Mouse (Mus musculus): ENCODE results near the gene Tle2. TPM values are rescaled to one million over a fixed set of nuclear protein-coding genes. Genes with fewer than 3 reads are reported as not detected.
A peak's percentile ranks its signal among the peaks of the same experiment; 100 is the strongest.

Gene Tle2
- polyA plus RNA-seq, 2 experiments: 38.1 to 250 TPM

DNA sequence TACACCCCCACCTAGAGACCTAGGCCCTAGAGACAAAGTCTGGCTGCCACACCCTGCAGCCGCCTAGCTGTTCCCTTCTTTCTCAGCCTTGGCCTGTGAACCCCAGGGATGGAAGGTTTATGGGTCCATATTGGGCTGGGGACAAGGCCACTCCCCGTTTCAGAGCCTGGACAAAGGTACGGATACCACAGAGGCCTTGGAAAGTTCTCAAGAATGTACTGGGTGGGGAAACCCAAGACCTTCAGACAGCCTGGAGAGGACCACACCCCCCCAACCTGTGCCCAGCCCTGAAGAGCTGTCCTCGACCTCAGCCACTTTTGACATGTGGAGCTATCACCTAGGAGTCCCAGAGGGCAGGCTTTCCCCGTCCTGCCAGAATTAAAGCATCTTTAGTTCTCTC lies 25.4 kb upstream of the Tle2 start:
- Histone ChIP-seq H3K9me3 (ENCODE audit: control insufficient read depth, low read length) (no peaks in the 10 kb centered on the region), H3K9ac (ENCODE audit: low read depth, low read length, severe bottlenecking) (no peak overlapping the region; the same call in 1 of the 2 replicates), H3K27ac (replicated peaks; ENCODE audit: low read depth, low read length) (no peak overlapping the region), H3K36me3 (ENCODE audit: control insufficient read depth, insufficient read depth, low read length) (no peaks in the 10 kb centered on the region), H3K4me3 (replicated peaks; ENCODE audit: low read length) (no peak overlapping the region), H3K4me1 (ENCODE audit: control insufficient read depth, insufficient read depth, low read length) (peaks cover 10% of the 10 kb centered on the region), H3K27me3 (ENCODE audit: control insufficient read depth, insufficient read depth, low read length) (no peaks in the 10 kb centered on the region), H3K4me2 (replicated peaks; ENCODE audit: low read depth, low read length, severe bottlenecking) (no peak overlapping the region)
- WGBS: 66% methylated on average over 5 of the region's 5 CpGs
- no peak for DNase-seq (ENCODE audit: low spot score)
- no peak for TF ChIP-seq POLR2A (IDR thresholded peaks at IDR 0.05; ENCODE audit: borderline replicate concordance, extremely low read depth, insufficient read depth, insufficient read length)
- no peak for ATAC-seq (ENCODE audit: low FRiP score, low read depth)

DNA sequence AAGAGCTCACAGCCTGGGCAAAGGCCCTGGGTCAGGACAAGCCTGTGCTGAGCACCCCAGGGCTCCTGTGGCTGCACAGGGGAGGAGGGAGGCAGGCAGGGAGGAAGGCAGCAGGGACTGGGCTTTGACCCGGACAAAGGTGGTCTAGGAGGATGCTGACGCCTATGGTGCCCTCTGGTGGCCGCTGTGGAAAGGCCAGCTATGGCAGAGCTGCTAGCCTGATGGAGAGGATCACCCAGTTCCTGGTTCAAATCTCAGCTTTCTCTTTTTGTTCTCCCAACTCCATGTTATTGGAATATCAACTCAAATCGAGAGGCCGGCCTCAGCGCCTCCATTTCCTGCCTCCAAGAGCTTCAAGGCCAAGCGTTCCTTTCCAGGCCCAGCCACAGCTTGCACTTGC lies 24.1 kb upstream of the Tle2 start:
- Histone ChIP-seq H3K4me1 (ENCODE audit: control insufficient read depth, insufficient read depth, low read length) (peaks cover 7% of the 10 kb centered on the region), H3K4me3 (replicated peaks; ENCODE audit: low read length) (no peak overlapping the region), H3K27me3 (ENCODE audit: control insufficient read depth, insufficient read depth, low read length) (no peaks in the 10 kb centered on the region), H3K27ac (replicated peaks; ENCODE audit: low read depth, low read length) (no peak overlapping the region), H3K4me2 (replicated peaks; ENCODE audit: low read depth, low read length, severe bottlenecking) (no peak overlapping the region), H3K36me3 (ENCODE audit: control insufficient read depth, insufficient read depth, low read length) (no peaks in the 10 kb centered on the region), H3K9me3 (ENCODE audit: control insufficient read depth, low read length) (no peaks in the 10 kb centered on the region), H3K9ac (ENCODE audit: low read depth, low read length, severe bottlenecking) (no peak overlapping the region)
- TF ChIP-seq POLR2A (IDR thresholded peaks at IDR 0.05; ENCODE audit: borderline replicate concordance, extremely low read depth, insufficient read depth, insufficient read length): no peak
- DNase-seq (ENCODE audit: low spot score) (no peak), ATAC-seq (ENCODE audit: low FRiP score, low read depth) (no peak)
- WGBS: 11% methylated on average over 6 of the region's 7 CpGs

DNA sequence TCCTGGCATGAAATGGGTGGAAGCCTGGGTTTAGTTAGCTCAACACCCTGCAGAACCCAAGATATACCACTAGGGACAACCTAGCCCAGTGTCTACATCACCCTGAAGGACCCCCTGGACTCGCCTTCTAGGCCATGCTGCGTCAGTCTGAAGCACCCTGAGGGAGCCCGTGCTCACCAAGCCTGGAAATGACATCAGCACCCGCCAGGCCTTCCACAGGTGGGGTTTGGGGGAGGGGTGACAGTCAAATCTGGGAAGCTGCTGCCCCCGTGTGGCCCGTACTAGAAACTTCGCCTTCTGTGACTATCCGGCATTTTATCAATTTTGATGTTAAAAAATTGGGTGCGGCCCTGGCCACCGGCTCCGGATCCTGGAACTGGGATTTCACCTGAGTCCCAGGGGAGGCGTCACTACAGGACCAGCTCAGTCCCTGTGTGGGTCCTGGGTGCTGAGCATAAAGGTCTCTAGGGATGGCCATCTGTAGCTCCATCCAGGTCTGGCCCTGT lies 22.7 kb upstream of the Tle2 start:
- no peak for TF ChIP-seq POLR2A (IDR thresholded peaks at IDR 0.05; ENCODE audit: borderline replicate concordance, extremely low read depth, insufficient read depth, insufficient read length)
- Histone ChIP-seq H3K4me3 (replicated peaks; ENCODE audit: low read length) (no peak overlapping the region), H3K27ac (replicated peaks; ENCODE audit: low read depth, low read length) (0 out of 2 replicates have a peak overlapping the region, but pooled peaks have one; percentile 58), H3K36me3 (ENCODE audit: control insufficient read depth, insufficient read depth, low read length) (no peaks in the 10 kb centered on the region), H3K4me1 (ENCODE audit: control insufficient read depth, insufficient read depth, low read length) (peaks cover 7% of the 10 kb centered on the region), H3K9me3 (ENCODE audit: control insufficient read depth, low read length) (no peaks in the 10 kb centered on the region), H3K27me3 (ENCODE audit: control insufficient read depth, insufficient read depth, low read length) (no peaks in the 10 kb centered on the region), H3K4me2 (replicated peaks; ENCODE audit: low read depth, low read length, severe bottlenecking) (no peak overlapping the region), H3K9ac (ENCODE audit: low read depth, low read length, severe bottlenecking) (no peak overlapping the region)
- 3% methylated on average over 12 of the region's 12 CpGs for WGBS
- ATAC-seq (ENCODE audit: low FRiP score, low read depth) (peak; percentile 88), DNase-seq (ENCODE audit: low spot score) (peak; percentile 84)

DNA sequence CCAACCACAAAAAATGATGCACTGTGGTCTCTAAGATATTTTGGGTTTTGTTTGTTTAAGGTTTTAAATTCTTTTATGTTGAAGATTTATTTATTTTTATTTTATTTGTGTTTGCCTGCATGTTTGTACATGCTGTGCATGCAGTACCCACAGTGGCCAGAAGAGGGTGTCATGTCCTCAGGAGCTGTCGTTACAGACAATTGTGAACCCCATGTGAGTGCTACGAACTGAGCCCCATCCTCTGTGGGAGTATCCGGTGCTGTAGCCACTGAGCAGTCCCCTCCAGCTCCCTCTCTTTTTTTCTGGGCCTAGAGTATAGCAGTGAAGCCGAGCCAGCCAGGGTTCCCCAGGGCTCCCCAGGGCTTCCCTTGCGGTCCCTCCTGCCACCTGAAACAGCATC lies 21.1 kb upstream of the Tle2 start:
- TF ChIP-seq POLR2A (IDR thresholded peaks at IDR 0.05; ENCODE audit: borderline replicate concordance, extremely low read depth, insufficient read depth, insufficient read length): no peak
- ATAC-seq (ENCODE audit: low FRiP score, low read depth) (no peak), DNase-seq (ENCODE audit: low spot score) (no peak)
- Histone ChIP-seq H3K9ac (ENCODE audit: low read depth, low read length, severe bottlenecking) (no peak overlapping the region), H3K9me3 (ENCODE audit: control insufficient read depth, low read length) (no peaks in the 10 kb centered on the region), H3K4me3 (replicated peaks; ENCODE audit: low read length) (no peak overlapping the region), H3K4me1 (ENCODE audit: control insufficient read depth, insufficient read depth, low read length) (peaks cover 7% of the 10 kb centered on the region), H3K27ac (replicated peaks; ENCODE audit: low read depth, low read length) (no peak overlapping the region), H3K4me2 (replicated peaks; ENCODE audit: low read depth, low read length, severe bottlenecking) (no peak overlapping the region), H3K27me3 (ENCODE audit: control insufficient read depth, insufficient read depth, low read length) (no peaks in the 10 kb centered on the region), H3K36me3 (ENCODE audit: control insufficient read depth, insufficient read depth, low read length) (no peaks in the 10 kb centered on the region)
- 88% methylated on average over 5 of the region's 5 CpGs for WGBS

DNA sequence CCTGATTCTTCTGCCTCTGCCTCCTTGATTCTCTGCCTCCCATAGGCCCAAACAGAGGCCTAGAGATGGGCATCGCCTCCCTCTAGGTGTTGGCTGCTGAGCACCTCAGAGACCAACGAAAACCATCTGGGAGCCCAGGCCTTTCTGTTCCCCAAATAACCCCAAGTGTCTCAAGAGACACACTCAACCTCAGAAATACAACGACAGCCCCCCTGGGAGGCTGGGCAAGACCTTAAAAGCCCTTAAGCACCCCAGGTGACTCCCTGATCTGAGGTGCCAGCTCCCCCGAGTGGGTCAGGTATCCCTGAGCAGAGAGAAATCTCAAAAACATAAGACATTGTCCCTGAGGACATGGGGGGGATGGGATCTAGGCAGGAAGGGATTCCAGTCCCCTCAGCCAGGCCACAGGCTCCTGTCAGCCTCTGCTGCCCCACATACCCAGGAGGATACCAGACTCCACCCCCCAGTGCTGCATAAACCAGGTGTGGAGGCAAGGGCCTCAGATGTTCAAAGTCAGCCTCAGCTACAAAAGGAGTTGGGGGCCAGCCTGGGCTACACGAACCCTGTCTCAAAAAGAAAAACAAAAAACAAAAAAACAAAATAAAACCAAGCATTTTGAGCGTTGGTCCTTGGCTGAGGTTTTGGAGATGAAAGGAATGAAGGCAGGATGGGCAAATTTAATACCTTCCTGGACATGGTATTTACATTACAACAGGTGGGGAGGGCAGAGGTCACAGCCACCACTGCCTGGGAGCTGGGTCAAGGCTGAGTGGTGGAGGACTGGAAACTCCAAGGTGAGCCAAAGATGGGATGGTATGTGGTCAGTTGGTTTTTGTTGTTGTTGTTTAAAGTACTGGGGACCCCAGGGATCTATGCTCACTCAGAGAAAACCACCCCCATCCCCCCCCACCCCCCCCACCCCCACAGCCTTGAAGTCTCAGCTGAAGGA lies 20.3 kb upstream of the Tle2 start:
- ATAC-seq (ENCODE audit: low FRiP score, low read depth): no peak
- WGBS: 71% methylated on average over 6 of the region's 6 CpGs
- H3K27me3 ChIP-seq (ENCODE audit: control insufficient read depth, insufficient read depth, low read length): no peaks in the 10 kb centered on the region
- H3K9me3 ChIP-seq (ENCODE audit: control insufficient read depth, low read length): no peaks in the 10 kb centered on the region
- no peak overlapping the region for H3K4me3 ChIP-seq (replicated peaks; ENCODE audit: low read length)
- no peak for TF ChIP-seq POLR2A (IDR thresholded peaks at IDR 0.05; ENCODE audit: borderline replicate concordance, extremely low read depth, insufficient read depth, insufficient read length)
- no peak overlapping the region for H3K9ac ChIP-seq (ENCODE audit: low read depth, low read length, severe bottlenecking)
- H3K27ac ChIP-seq (replicated peaks; ENCODE audit: low read depth, low read length): no peak overlapping the region
- peaks cover 11% of the 10 kb centered on the region for H3K4me1 ChIP-seq (ENCODE audit: control insufficient read depth, insufficient read depth, low read length)
- no peak for DNase-seq (ENCODE audit: low spot score)
- H3K36me3 ChIP-seq (ENCODE audit: control insufficient read depth, insufficient read depth, low read length): no peaks in the 10 kb centered on the region
- H3K4me2 ChIP-seq (replicated peaks; ENCODE audit: low read depth, low read length, severe bottlenecking): no peak overlapping the region
